Mouse (Mus musculus): Measurements from ENCODE around the gene Slc7a7. TPM values are rescaled to one million over a fixed set of nuclear protein-coding genes. Genes with fewer than 3 reads are reported as not detected.

The Slc7a7 gene
- 1 to 10 TPM in 1 of 2 experiments, under 1 TPM in 1; 0.19 to 1.9 TPM for polyA plus RNA-seq (2012; fragmentation: generic; extraction: Trizol)

DNA sequence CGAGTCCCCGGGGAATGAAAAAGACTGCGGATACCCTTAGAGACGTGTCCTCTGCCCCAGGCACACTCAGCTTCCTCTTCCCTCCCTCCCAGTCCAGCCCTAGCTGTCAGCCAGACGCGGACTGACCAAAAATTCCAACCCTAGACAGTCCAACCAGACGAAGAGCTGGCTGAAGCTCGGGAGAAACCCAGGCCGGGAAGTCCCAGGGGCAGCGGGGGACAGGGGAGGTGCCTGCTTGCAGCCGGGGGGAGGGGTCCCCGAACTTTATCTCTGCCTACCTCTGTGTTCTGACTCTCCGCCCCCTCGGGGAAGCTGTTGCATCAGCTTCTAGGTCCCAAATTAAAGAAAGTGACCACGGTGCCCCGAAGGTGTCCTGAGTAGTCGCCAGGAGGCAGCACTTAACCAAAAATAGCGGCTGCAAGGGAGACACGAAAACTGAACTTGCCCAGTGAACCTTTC, at the start of gene Slc7a7:
Slc7a7 (minus strand) TSS at position 158 of the 459 bp plus-strand sequence.

DNA sequence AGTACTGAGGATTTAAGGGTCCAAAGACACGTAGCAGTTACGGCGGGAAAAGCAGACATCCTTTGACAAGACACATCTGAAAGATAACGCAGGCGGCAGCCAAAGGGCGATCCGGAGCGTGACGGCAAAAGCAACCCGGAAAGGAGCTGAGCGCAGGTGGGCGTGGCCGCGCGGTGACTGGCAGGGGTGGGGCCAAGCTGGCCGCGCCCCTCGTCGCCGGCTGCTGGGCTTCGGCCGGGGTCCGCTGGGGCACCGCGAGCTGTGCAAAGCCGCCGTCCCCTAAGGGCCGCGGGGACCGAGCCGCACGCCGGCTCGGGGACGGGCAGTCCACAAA, 46.3 kb upstream of the Slc7a7 start, which contains the start of gene Lrp10:
Lrp10 (plus strand) TSS at position 179 of the 334 bp plus-strand sequence.

DNA sequence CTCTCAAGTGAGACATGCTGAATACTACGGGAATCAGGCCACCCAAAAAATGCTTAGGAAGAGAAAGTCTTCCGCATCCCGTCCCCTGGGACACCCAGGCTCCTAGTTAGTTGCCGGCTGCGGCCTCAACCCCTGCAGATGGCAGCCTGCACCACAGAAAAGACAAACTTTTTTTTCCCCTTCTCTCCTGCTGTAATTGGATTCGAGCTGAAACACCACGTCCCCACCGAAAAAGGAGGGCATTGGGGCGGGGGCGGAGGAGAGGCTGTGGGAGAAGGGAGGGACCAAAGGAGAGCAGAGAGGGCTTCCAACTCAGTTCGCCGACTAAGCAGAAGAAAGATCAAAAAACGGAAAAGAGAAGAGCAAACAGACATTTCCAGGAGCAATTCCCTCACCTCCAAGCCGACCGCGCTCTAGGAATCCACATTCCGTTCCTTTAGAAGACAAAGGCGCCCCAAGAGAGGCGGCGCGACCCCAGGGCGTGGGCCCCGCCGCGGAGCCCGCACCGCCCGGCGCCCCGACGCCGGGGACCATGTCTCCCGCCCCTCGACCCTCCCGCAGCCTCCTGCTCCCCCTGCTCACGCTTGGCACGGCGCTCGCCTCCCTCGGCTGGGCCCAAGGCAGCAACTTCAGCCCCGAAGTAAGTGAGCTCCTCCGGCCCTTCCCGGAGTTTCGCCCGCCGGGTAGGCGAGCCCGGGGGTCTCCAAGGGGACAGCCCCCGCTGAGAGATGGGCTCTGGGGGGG, 13.9 kb upstream of the Slc7a7 start, which contains the start of gene Mmp14:
Mmp14 (plus strand) TSS at position 279 of the 744 bp plus-strand sequence.

DNA sequence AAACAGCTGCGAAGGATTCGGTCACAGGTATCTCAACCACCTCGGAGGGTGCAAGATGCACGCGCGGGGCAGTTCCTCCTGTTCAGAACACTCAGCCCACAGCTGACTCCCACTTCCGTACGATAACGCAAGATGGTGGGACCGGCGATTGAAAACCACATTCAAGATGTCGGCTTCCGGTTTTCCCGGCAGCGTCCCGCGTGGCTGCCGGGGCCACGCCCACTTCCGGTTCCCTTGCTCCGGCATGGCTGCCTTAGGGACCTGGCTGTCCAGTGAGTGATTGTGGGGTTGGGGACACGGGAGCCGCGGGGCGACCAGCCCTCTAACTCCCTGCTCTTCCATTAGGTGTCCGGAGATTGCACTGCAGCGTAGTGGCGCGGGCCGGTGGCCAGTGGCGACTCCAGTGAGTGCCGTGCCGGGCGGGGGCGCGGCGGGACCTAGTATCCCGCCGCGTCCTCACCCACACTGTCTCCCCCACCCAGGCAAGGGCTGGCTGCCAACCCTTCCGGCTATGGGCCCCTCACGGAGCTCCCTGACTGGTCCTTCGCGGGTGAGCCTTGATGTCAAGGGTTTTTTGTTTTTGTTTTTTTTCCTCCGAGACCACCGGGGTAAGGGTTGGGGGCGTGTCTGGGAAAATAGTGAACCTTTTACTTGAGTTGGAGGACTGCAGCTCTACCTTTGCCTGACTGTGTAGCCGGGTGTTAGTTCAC, 9.3 kb upstream of the Slc7a7 start, which contains the start of gene Mrpl52:
Mrpl52 (plus strand) TSS at position 221 of the 710 bp plus-strand sequence.

DNA sequence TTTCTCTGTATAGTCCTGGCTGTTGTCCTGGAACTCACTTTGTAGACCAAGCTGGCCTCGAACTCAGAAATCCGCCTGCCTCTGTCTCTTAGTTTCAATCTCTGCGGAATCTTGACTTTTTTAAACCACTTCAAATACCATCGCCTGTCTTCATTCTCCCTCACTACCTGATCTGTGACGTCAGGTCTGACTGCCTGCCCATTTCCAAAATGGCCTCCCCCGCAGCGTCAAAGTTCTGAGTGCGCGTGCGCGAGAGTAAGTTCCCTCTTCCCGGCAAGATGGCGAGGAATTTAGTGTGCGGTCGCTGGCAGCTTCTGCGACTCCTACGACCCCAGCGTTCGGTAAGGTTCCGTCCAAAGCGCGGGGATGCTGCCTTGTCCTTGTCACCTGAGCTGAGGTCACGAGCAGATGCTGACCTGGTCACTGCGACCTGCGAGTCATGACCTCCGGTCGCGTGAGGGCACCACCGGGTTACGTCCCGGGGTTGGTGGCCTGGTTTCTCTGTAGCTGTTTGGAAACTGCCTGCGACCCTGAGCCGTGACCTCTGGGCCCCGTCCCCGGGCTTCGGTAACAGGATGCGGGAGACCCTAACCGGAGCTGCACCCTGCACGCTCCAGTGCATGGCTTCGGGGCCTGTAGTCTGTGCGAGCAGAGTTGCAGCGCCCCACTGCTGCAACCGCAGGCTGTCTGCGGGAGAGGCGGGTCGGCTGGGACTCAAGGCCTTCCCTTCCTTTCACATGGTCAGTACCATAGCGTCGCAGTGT, 56.8 kb downstream of the Slc7a7 start, which contains the start of gene Oxa1l:
Oxa1l (plus strand) TSS at position 258 of the 764 bp plus-strand sequence.

Other genes with a start within 250 kb of the Slc7a7 start
- 100 to 1,000 TPM; 272 to 352 TPM for gene Dad1, start 163.7 kb downstream of the Slc7a7 start, polyA plus RNA-seq (2012; fragmentation: generic; extraction: Trizol)
- gene Abhd4, start 163.6 kb downstream of the Slc7a7 start, polyA plus RNA-seq (2012; fragmentation: generic; extraction: Trizol) = 10 to 100 TPM; 27.5 to 79.6 TPM
- not detected for gene Olfr49, start 132.8 kb downstream of the Slc7a7 start, polyA plus RNA-seq (2012; fragmentation: generic; extraction: Trizol)
- gene Oxa1l, start 56.9 kb downstream of the Slc7a7 start, polyA plus RNA-seq (2012; fragmentation: generic; extraction: Trizol) = 10 to 100 TPM; 66.8 to 70.6 TPM
- gene Mrpl52, start 9.1 kb upstream of the Slc7a7 start, polyA plus RNA-seq (2012; fragmentation: generic; extraction: Trizol) = 100 to 1,000 TPM; 362 to 381 TPM
- 100 to 1,000 TPM in 1 of 2 experiments, 10 to 100 TPM in 1; 33.7 to 322 TPM for gene Mmp14, start 13.8 kb upstream of the Slc7a7 start, polyA plus RNA-seq (2012; fragmentation: generic; extraction: Trizol)
- 10 to 100 TPM; 33.4 to 60.8 TPM for gene Lrp10, start 46.4 kb upstream of the Slc7a7 start, polyA plus RNA-seq (2012; fragmentation: generic; extraction: Trizol)
- under 1 TPM in 1 of 2 experiments, not detected in 1; 0.18 TPM for gene Rem2, start 58.3 kb upstream of the Slc7a7 start, polyA plus RNA-seq (2012; fragmentation: generic; extraction: Trizol)
- gene Prmt5, start 99.7 kb upstream of the Slc7a7 start, polyA plus RNA-seq (2012; fragmentation: generic; extraction: Trizol) = 10 to 100 TPM; 35.7 to 56.0 TPM
- 10 to 100 TPM; 27.7 to 29.6 TPM for gene Haus4, start 136.8 kb upstream of the Slc7a7 start, polyA plus RNA-seq (2012; fragmentation: generic; extraction: Trizol)
- gene Ajuba, start 159.8 kb upstream of the Slc7a7 start, polyA plus RNA-seq (2012; fragmentation: generic; extraction: Trizol) = 10 to 100 TPM; 13.2 to 19.5 TPM
- 1 to 10 TPM; 1.4 to 8.7 TPM for gene 4931414P19Rik, start 188.2 kb upstream of the Slc7a7 start, polyA plus RNA-seq (2012; fragmentation: generic; extraction: Trizol)
- 100 to 1,000 TPM; 235 to 495 TPM for gene Psmb5, start 200.2 kb upstream of the Slc7a7 start, polyA plus RNA-seq (2012; fragmentation: generic; extraction: Trizol)
- gene Psmb11, start 203.7 kb upstream of the Slc7a7 start, polyA plus RNA-seq (2012; fragmentation: generic; extraction: Trizol) = under 1 TPM; 0.02 TPM
- gene Gm17606, start 223.2 kb upstream of the Slc7a7 start, polyA plus RNA-seq (2012; fragmentation: generic; extraction: Trizol) = not detected
- 1 to 10 TPM in 1 of 2 experiments, under 1 TPM in 1; 0.97 to 2.1 TPM for gene Cdh24, start 223.6 kb upstream of the Slc7a7 start, polyA plus RNA-seq (2012; fragmentation: generic; extraction: Trizol)

Data from C3H10T1/2 (cell line).